Mouse (Mus musculus): ENCODE measurements around the gene Tmem69. TPM values are rescaled to one million over a fixed set of nuclear protein-coding genes. Genes with fewer than 3 reads are reported as not detected.

Gene Tmem69
- 20.1 and 22.2 TPM in 2 replicates for polyA plus RNA-seq (2015; fragmentation: Nextera tagmentation; extraction: Ambion mirVana)

DNA sequence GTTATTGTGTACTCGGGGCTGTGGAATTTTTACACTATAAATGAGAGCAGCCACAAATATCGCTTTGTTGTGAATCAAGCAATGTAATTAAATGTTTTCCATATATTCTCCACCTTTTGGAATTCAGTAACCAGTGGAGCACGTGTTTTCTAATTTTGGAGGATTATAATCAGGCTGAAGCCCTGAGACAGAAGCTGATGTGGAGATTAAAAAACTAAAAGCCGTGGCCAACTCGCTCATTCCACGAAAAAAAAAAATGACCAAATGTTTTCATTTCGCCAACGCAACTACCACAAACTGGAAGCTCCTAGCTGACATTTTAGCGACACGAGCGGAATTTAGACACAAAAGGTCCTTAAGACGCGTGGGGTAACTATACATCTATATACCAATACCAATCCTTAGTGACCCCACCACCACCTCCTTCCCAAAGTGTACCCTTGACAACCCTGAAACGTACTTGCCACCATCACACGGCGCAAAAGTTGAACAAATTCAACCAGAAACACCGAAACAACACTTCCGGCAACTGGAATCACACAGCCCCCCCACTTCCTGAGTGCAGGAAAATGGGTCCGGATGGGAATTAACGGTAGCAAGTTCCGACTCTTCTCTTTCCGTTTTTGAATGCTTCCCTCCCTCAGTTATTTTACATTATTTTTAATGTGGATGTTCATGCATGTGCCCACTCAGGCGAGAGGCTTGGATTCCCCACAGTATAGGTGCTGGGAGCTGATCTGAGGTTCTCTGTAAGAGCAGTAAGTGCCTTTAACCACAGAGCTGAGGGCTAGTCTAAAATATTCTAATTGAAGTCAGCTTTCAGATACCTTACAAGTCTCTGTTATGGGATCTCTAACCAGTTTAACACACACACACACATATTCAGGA lies at the start of gene Tmem69:
Gene Tmem69 (minus strand): TSS at position 524 of the 888 bp plus-strand sequence.
- WGBS = 4% methylated on average over 23 of the region's 23 CpGs
- peak within 1 kb of the TSS; percentile 97 for H3K4me2 ChIP-seq (ENCODE audit: low read length)
- H3K9me3 ChIP-seq (ENCODE audit: control insufficient read depth, low read length) = no peaks in the 10 kb centered on the region
- H3K4me1 ChIP-seq (ENCODE audit: control insufficient read depth, insufficient read depth, low read depth, low read length) = peaks cover 15% of the 10 kb centered on the region
- no peak for ATAC-seq
- peak within 1 kb of the TSS; percentile 76 for H3K9ac ChIP-seq (ENCODE audit: low read depth, low read length)
- peak within 1 kb of the TSS; percentile 90 for H3K27ac ChIP-seq (ENCODE audit: low read depth, low read length)
- H3K4me3 ChIP-seq (ENCODE audit: low read length) = peak within 1 kb of the TSS; percentile 65
- H3K36me3 ChIP-seq (ENCODE audit: control insufficient read depth, insufficient read depth, low read length) = peaks cover 6% of the 10 kb centered on the region; the same call in 1 of the 2 replicates
- no peaks in the 10 kb centered on the region for H3K27me3 ChIP-seq (replicated peaks; ENCODE audit: control insufficient read depth, insufficient read depth, low read length)

DNA sequence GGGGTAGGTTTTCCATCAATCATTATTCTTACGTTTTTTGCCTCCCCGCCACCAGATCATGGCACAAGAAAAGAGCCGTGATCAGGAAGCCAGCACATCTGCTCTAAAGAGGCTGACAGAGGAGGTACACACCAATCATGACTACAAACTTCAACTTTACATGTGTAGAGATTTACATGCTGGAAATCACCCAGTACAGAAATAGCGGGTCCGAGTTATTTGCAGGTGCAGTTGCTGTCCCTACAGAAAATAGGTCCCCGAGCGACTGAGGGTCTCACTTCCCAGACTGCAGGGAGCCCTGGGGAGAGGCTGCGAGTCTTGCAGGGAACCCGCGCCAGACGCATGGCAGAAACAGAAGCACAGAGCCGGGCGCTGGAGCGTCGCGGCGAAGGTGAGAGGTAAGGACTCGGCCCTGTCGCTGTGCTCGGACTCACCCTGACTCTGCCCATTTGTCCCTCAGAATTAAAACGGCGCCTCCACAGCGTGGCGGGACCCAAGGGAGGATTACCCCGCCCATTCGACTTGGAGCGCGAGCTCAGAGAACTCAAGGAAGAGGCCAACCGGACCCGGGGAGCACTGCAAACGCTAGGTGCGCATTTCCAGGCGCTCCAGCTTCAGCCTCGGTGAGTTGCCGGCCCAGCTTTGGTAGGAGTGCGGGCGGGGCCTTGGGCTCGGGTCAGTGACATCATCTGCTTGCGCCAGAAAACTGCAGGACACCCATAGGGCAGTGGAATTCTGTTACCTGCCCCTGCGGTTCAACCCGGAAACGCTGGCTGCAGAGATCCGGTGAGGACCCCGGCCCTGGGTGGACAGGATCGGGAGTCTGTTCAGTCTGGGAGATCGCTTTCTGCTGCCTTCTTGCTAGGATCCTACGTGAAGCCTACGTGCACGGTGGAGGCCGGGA lies 41.5 kb upstream of the Tmem69 start:
- peaks cover 17% of the 10 kb centered on the region for H3K4me1 ChIP-seq (ENCODE audit: control insufficient read depth, insufficient read depth, low read depth, low read length)
- under 1% methylated on average over 50 of the region's 50 CpGs for WGBS
- H3K9me3 ChIP-seq (ENCODE audit: control insufficient read depth, low read length) = no peaks in the 10 kb centered on the region
- peak overlapping the region; percentile 65 for H3K4me3 ChIP-seq (ENCODE audit: low read length)
- peaks cover 18% of the 10 kb centered on the region for H3K36me3 ChIP-seq (ENCODE audit: control insufficient read depth, insufficient read depth, low read length)
- peak overlapping the region; percentile 78 for H3K27ac ChIP-seq (ENCODE audit: low read depth, low read length)
- H3K27me3 ChIP-seq (replicated peaks; ENCODE audit: control insufficient read depth, insufficient read depth, low read length) = no peaks in the 10 kb centered on the region
- ATAC-seq = peak; percentile 97
- peak overlapping the region; percentile 70 for H3K9ac ChIP-seq (ENCODE audit: low read depth, low read length)
- H3K4me2 ChIP-seq (ENCODE audit: low read length) = peak overlapping the region; percentile 85

DNA sequence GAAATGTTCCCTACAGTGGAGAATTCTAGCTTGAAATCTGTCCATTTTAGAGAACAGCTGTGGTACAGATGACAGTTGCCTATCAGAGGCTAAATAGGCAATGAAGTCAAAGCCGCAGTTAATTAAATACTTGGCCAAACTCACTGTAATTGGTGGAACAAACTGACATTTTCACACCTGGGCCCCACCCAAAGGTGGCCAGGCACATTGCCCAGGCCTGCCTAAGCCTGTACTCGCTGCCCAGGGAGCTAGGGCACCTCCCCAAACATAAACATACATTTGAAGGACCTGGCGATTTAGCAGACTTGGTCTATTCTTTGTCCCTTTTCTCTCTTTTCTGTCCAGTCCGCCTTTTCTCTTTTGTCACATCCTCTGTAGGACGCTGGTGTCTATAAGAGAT lies 40.6 kb upstream of the Tmem69 start, which contains the start of gene Ccdc17:
Gene Ccdc17 (plus strand): TSS at position 276 of the 400 bp plus-strand sequence.
- Histone ChIP-seq H3K4me2 (ENCODE audit: low read length) (peak within 1 kb of the TSS; percentile 85), H3K9ac (ENCODE audit: low read depth, low read length) (peak within 1 kb of the TSS; percentile 70), H3K27me3 (replicated peaks; ENCODE audit: control insufficient read depth, insufficient read depth, low read length) (no peaks in the 10 kb centered on the region), H3K4me3 (ENCODE audit: low read length) (peak within 1 kb of the TSS; percentile 65), H3K9me3 (ENCODE audit: control insufficient read depth, low read length) (no peaks in the 10 kb centered on the region), H3K27ac (ENCODE audit: low read depth, low read length) (peak within 1 kb of the TSS; percentile 78), H3K4me1 (ENCODE audit: control insufficient read depth, insufficient read depth, low read depth, low read length) (peaks cover 17% of the 10 kb centered on the region), H3K36me3 (ENCODE audit: control insufficient read depth, insufficient read depth, low read length) (peaks cover 18% of the 10 kb centered on the region)
- WGBS = 23% methylated on average over 5 of the region's 5 CpGs
- no peak for ATAC-seq

DNA sequence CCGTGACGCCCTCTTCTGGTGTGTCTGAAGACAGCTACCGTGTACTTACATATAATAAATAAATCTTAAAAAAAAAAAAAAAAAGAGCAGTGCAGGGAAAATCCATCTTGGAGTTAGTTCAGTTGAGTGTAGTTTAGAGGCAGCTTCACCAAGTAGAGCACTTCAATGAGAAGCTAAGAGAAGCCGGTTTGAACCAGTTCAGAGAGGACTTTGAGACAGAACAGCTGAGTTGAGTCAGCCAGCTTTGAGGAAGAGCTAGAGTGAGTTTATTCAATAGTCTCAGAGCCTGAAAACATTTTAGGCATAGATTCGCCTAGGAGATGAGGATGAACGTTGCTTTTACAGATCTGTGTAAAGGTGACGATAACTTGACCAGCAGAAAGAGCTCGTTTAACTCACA lies 40.1 kb upstream of the Tmem69 start:
- peaks cover 17% of the 10 kb centered on the region for H3K4me1 ChIP-seq (ENCODE audit: control insufficient read depth, insufficient read depth, low read depth, low read length)
- H3K9ac ChIP-seq (ENCODE audit: low read depth, low read length) = no peak overlapping the region
- WGBS = 84% methylated on average over 8 of the region's 8 CpGs
- H3K9me3 ChIP-seq (ENCODE audit: control insufficient read depth, low read length) = no peaks in the 10 kb centered on the region
- no peak overlapping the region for H3K4me3 ChIP-seq (ENCODE audit: low read length)
- no peak overlapping the region for H3K27ac ChIP-seq (ENCODE audit: low read depth, low read length)
- no peak overlapping the region for H3K4me2 ChIP-seq (ENCODE audit: low read length)
- H3K36me3 ChIP-seq (ENCODE audit: control insufficient read depth, insufficient read depth, low read length) = peaks cover 20% of the 10 kb centered on the region
- ATAC-seq = no peak
- H3K27me3 ChIP-seq (replicated peaks; ENCODE audit: control insufficient read depth, insufficient read depth, low read length) = no peaks in the 10 kb centered on the region

DNA sequence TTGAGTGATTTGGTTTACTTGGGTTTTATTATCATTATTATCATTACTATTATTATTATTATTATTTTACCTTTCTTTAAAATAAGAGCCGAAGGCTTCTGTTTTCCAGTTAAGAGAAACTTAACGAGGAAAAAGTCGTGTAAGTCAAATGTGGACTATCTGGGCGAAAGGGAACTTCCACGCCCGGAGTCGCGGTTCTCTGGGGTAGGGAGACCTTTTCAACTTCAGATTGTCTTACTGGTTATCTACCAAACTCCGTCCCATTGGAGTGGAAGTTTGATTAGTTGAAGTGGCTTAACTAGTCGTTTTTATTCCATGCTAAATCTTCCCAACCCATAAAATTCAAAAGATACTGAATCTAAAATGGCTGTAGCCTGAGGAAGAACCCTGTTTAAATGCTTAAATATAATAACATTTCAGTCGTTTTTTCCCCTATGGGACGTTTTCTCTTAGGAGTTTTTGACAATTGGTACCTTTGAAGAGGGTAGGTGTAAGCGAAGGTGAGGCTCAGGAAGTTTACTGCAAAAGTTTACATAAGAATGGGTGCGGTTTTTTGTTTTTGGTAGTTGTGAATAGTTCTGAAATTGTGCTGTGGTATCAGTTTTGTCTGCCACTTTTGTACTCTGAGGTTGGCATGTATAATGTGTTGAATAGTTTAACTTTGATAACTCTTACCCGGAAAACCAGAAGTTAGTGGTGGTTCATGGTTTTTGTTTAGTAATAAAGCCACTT lies 2.6 kb upstream of the Tmem69 start:
- Histone ChIP-seq H3K27ac (ENCODE audit: low read depth, low read length) (no peak overlapping the region), H3K36me3 (ENCODE audit: control insufficient read depth, insufficient read depth, low read length) (peaks cover 3% of the 10 kb centered on the region; the same call in 1 of the 2 replicates), H3K9me3 (ENCODE audit: control insufficient read depth, low read length) (no peaks in the 10 kb centered on the region), H3K9ac (ENCODE audit: low read depth, low read length) (peak overlapping the region; percentile 76), H3K27me3 (replicated peaks; ENCODE audit: control insufficient read depth, insufficient read depth, low read length) (no peaks in the 10 kb centered on the region), H3K4me2 (ENCODE audit: low read length) (peak overlapping the region; percentile 79), H3K4me1 (ENCODE audit: control insufficient read depth, insufficient read depth, low read depth, low read length) (peaks cover 15% of the 10 kb centered on the region), H3K4me3 (ENCODE audit: low read length) (peak overlapping the region; percentile 65)
- WGBS = 5% methylated on average over 15 of the region's 15 CpGs
- no peak for ATAC-seq

DNA sequence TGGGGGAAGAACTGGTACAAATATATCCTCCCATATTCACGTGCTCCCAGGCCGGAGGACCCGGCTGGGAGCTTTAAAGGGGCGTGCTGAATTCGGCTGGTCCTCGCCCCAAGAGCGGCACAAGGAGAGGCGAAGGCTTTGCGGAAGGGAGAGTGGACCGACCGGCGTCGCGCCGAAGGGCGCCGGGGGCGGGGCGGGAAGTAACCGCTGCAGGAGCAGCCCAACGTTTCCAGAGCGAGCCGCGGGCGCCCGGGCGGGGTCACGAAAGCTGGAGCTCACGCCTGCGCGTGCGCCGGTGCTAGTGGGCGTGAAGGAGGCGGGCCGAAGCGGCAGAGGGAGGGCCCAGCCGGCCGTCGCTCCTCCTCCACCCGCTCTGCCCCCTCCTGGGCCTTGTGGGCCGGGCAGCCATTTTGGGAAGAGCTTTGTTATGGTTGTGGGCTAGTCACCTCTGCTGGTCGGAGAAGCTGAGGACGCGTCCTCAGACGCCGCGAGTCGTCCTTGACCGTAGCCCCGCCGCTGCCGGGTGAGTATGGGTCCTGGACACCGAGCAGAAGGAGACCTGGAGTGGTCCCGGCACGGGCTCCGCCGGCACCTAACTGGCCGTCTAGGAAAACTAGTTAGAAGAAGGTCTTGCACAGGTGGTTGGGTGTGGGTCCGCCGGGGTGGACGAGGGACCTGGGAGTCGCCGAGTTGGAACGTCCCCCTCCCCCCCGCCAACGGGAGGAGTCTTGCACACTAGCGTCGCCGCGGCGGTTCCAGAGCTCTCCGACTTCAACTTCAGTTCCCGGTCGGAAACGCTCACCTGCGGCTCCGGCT lies 1.8 kb upstream of the Tmem69 start, which contains the start of gene Gpbp1l1:
Gene Gpbp1l1 (plus strand): TSS at position 353 of the 816 bp plus-strand sequence.
- ATAC-seq = peak; percentile 95
- Histone ChIP-seq H3K4me3 (ENCODE audit: low read length) (peak within 1 kb of the TSS; percentile 65), H3K27me3 (replicated peaks; ENCODE audit: control insufficient read depth, insufficient read depth, low read length) (no peaks in the 10 kb centered on the region), H3K36me3 (ENCODE audit: control insufficient read depth, insufficient read depth, low read length) (peaks cover 6% of the 10 kb centered on the region; the same call in 1 of the 2 replicates), H3K9ac (ENCODE audit: low read depth, low read length) (peak within 1 kb of the TSS; percentile 76), H3K4me1 (ENCODE audit: control insufficient read depth, insufficient read depth, low read depth, low read length) (peaks cover 15% of the 10 kb centered on the region), H3K27ac (ENCODE audit: low read depth, low read length) (peak within 1 kb of the TSS; percentile 90), H3K9me3 (ENCODE audit: control insufficient read depth, low read length) (no peaks in the 10 kb centered on the region), H3K4me2 (ENCODE audit: low read length) (peak within 1 kb of the TSS; percentile 97)
- WGBS = under 1% methylated on average over 76 of the region's 78 CpGs

DNA sequence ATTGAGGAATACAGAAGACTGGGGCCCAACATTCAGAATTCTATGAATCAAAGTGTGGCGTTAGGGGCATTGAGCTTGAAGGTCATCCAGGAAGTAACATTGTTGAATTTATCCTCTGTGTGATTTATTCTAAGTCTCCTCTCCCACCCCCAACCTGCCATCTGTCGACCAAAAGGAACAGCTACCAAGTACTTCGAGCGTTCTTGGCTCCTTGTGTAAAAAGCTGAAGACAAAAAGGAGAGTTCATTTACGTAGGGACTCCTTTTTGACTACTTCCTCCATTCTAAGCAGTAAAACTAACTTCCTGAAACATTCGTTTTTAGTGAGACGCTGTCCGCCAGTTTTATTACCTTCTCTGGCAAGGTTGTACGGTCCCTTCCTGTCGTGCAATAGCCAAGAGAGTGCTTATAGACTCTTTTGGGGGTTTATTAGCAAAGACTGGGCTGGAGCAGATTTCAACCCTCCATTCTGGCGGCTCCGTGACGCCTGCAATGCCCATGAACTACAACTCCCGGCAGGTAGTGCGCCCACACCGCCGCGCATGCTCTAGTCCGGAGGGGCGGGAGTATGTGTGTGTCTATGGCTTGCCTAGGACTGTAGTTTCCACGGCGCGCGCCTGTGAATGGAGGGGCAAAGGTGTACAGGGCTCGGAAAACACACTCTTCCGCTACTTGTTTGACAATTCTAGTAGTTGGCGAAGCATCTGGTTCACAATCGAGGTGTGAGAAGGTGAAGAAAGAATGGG lies 997 bp upstream of the Tmem69 start:
- under 1% methylated on average over 28 of the region's 28 CpGs for WGBS
- H3K36me3 ChIP-seq (ENCODE audit: control insufficient read depth, insufficient read depth, low read length) = peaks cover 6% of the 10 kb centered on the region; the same call in 1 of the 2 replicates
- ATAC-seq = peak; percentile 96
- H3K4me2 ChIP-seq (ENCODE audit: low read length) = peak overlapping the region; percentile 97
- H3K4me3 ChIP-seq (ENCODE audit: low read length) = peak overlapping the region; percentile 65
- H3K27ac ChIP-seq (ENCODE audit: low read depth, low read length) = peak overlapping the region; percentile 90
- no peaks in the 10 kb centered on the region for H3K27me3 ChIP-seq (replicated peaks; ENCODE audit: control insufficient read depth, insufficient read depth, low read length)
- H3K4me1 ChIP-seq (ENCODE audit: control insufficient read depth, insufficient read depth, low read depth, low read length) = peaks cover 15% of the 10 kb centered on the region
- H3K9ac ChIP-seq (ENCODE audit: low read depth, low read length) = peak overlapping the region; percentile 76
- no peaks in the 10 kb centered on the region for H3K9me3 ChIP-seq (ENCODE audit: control insufficient read depth, low read length)

Data from hindbrain, embryonic 16.5 days (tissue).